14 mouse cellular contexts compared by ENCODE assay signal in genomic region chr3:132812356-132812755, GRCm38 (mm10).
DNase-seq lines count a peak whose midpoint lies in the region; ATAC-seq and TF ChIP-seq lines count a peak whose summit lies in the region.
"Had no signal": no experiment of that assay in that cellular context is flagged by ENCODE, and none has a peak within 500 bp of the region (broad histone marks: within the 10 kb centered on the region; RNA-seq: fewer than 3 reads in every experiment).

No protein-coding gene starts in this region.

- peak; percentile 47 to 68 for DNase-seq in lung, adult 18-20 months
- no peak for DNase-seq in lung, adult 2 months
- DNase-seq in heart, postnatal 4 days, result peak; percentile 11
- no peak for DNase-seq in liver
- no peak for DNase-seq in limb, embryonic 10.5 days (ENCODE audit: low spot score)
- DNase-seq: adrenal gland, postnatal 25 days; cerebellum, postnatal 25 days; liver, embryonic 13.5 days; right cerebral cortex, adult 18-20 months; thymus, adult 18-20 months had no signal

- H3K9me3 ChIP-seq in lung, embryonic 15.5 days, result no peaks in the 10 kb centered on the region
- H3K9me3 ChIP-seq in stomach, embryonic 16.5 days (replicated peaks; ENCODE audit: control insufficient read depth, low read length), result no peaks in the 10 kb centered on the region
- H3K9me3 ChIP-seq in limb, embryonic 10.5 days (replicated peaks), result no peaks in the 10 kb centered on the region
- H3K9me3 ChIP-seq: hindbrain, embryonic 15.5 days; liver, embryonic 13.5 days had no signal

- peak overlapping the region; percentile 77 for H3K27ac ChIP-seq in lung, embryonic 15.5 days
- no peak overlapping the region for H3K27ac ChIP-seq in stomach, embryonic 16.5 days (ENCODE audit: low read length)
- no peak overlapping the region for H3K27ac ChIP-seq in limb, embryonic 10.5 days
- H3K27ac ChIP-seq: heart, adult 2 months; hindbrain, embryonic 15.5 days; liver, embryonic 13.5 days had no signal

- 61% methylated on average over 5 of the region's 5 CpGs for WGBS in lung, adult 2 months
- WGBS in lung, embryonic 15.5 days, result 40% methylated on average over 5 of the region's 5 CpGs
- 47% methylated on average over 5 of the region's 5 CpGs for WGBS in stomach, embryonic 16.5 days
- 75% methylated on average over 5 of the region's 5 CpGs for WGBS in limb, embryonic 10.5 days

- H3K4me3 ChIP-seq in lung, adult 2 months (replicated peaks; ENCODE audit: extremely low read depth, low read depth, low read length), result no peak overlapping the region
- no peak overlapping the region for H3K4me3 ChIP-seq in lung, embryonic 15.5 days
- H3K4me3 ChIP-seq in stomach, embryonic 16.5 days (replicated peaks; ENCODE audit: low read length), result no peak overlapping the region
- H3K4me3 ChIP-seq in limb, embryonic 10.5 days, result no peak overlapping the region
- H3K4me3 ChIP-seq: heart, adult 2 months; hindbrain, embryonic 15.5 days; liver, embryonic 13.5 days had no signal

- peak; percentile 95 for ATAC-seq in lung, embryonic 15.5 days (ENCODE audit: borderline replicate concordance, extremely low read depth, low FRiP score, low TSS enrichment)
- ATAC-seq in stomach, embryonic 16.5 days (ENCODE audit: insufficient read depth, low FRiP score), result peak; percentile 69

- no peak for TF ChIP-seq CTCF in lung, adult 2 months (IDR thresholded peaks at IDR 0.05; ENCODE audit: insufficient read depth, low read length)

- H3K36me3 ChIP-seq in lung, embryonic 15.5 days, result no peaks in the 10 kb centered on the region
- no peaks in the 10 kb centered on the region for H3K36me3 ChIP-seq in stomach, embryonic 16.5 days (ENCODE audit: control insufficient read depth, insufficient read depth, low read length)
- H3K36me3 ChIP-seq in limb, embryonic 10.5 days, result 0 out of 2 replicates have a peak, but pooled peaks cover under 1% of the 10 kb centered on the region
- H3K36me3 ChIP-seq: liver, embryonic 13.5 days had no signal

- peaks cover 2% of the 10 kb centered on the region; the same call in 1 of the 2 replicates for H3K4me1 ChIP-seq in lung, adult 2 months (ENCODE audit: control insufficient read depth, insufficient read depth, low read length)
- H3K4me1 ChIP-seq in lung, embryonic 15.5 days, result peaks cover 12% of the 10 kb centered on the region
- H3K4me1 ChIP-seq in stomach, embryonic 16.5 days (ENCODE audit: control insufficient read depth, insufficient read depth, low read length), result 0 out of 2 replicates have a peak, but pooled peaks cover 7% of the 10 kb centered on the region
- no peaks in the 10 kb centered on the region for H3K4me1 ChIP-seq in limb, embryonic 10.5 days
- H3K4me1 ChIP-seq: hindbrain, embryonic 15.5 days had no signal

- H3K4me2 ChIP-seq in lung, embryonic 15.5 days, result no peak overlapping the region
- no peak overlapping the region for H3K4me2 ChIP-seq in stomach, embryonic 16.5 days (ENCODE audit: low read depth, low read length)
- H3K4me2 ChIP-seq: hindbrain, embryonic 15.5 days; liver, embryonic 13.5 days had no signal

- TF ChIP-seq POLR2A in lung, adult 2 months (IDR thresholded peaks at IDR 0.05; ENCODE audit: borderline replicate concordance, extremely low read depth, low read depth, low read length), result no peak

- H3K27me3 ChIP-seq in lung, embryonic 15.5 days, result no peaks in the 10 kb centered on the region
- H3K27me3 ChIP-seq in stomach, embryonic 16.5 days (ENCODE audit: control insufficient read depth, insufficient read depth, low read length), result no peaks in the 10 kb centered on the region
- H3K27me3 ChIP-seq in limb, embryonic 10.5 days (ENCODE audit: low read depth, poor library complexity, severe bottlenecking), result no peaks in the 10 kb centered on the region
- H3K27me3 ChIP-seq: hindbrain, embryonic 15.5 days; liver, embryonic 13.5 days had no signal

- no peak overlapping the region for H3K9ac ChIP-seq in lung, embryonic 15.5 days
- H3K9ac ChIP-seq in stomach, embryonic 16.5 days (ENCODE audit: low read length), result no peak overlapping the region
- H3K9ac ChIP-seq: hindbrain, embryonic 15.5 days; liver, embryonic 13.5 days had no signal

Comparison
In these comparisons a context has a peak if more than half of its experiments do, and no peak if none do; other contexts are left out.
1. DNase-seq: peak in lung, adult 18-20 months (2 of 2) and heart, postnatal 4 days (single experiment); none in lung, adult 2 months (single experiment), liver (single experiment) and limb, embryonic 10.5 days (single experiment).